Mouse (Mus musculus): ENCODE results near the gene Bcl11b.

DNA sequence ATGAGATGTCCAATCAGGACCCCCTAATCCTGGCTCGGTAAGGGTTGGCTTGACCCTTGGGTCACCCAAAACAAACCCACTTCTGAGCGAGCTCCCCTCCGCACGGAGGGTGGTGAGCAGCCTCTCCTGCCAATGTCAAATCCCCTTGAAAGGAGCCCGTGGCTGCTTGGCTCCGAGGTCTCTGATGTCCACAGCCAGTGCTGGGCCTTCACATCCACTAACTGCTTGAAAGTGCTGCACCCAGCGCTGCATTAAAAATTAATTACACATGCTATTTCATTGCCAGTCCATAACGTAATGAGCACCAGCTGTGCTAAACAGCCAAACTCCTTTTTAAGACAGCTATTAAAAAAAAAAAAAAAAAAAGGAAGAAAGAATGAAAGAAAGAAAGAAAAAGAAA is 43.5 kb downstream of the Bcl11b start:
- TF ChIP-seq POLR2AphosphoS2 (IDR thresholded peaks at IDR 0.05; ENCODE audit: insufficient read length, low read depth) (no peak), E2F4 (IDR thresholded peaks at IDR 0.05; ENCODE audit: insufficient read depth) (no peak), MYOG (IDR thresholded peaks at IDR 0.05; ENCODE audit: control insufficient read depth in 1 of 3, insufficient read depth in 1 of 3, insufficient read length in 2 of 3, low read depth in 2 of 3) (no peak)

All from myocyte (in vitro differentiated cells).